Mouse (Mus musculus): Measurements from ENCODE around the gene Hamp.

DNA sequence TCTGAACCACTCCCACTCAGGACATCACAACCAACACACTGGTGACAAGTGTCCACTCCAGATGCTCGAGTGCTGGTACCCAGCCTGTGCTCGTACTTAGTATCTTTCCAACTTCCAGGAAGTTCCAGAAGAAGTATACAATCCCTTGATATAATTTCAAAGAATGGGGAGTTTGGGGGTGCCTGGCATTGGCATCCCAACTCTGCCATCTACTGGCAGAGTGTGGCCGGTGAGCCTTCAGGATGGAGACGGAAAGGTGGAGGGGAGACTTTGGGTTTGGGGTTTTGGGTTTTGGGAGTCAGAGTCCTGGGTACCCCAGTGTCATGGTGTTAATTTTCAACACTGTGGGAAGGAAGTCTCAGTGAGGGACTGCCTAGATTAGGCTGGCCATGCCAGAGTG is 39.8 kb downstream of the Hamp start:
- TF ChIP-seq CTCF (IDR thresholded peaks at IDR 0.05; ENCODE audit: extremely low read depth, insufficient read length, insufficient replicate concordance, low read depth, low read length), result peak; percentile 47; the same call in 1 of the 2 replicates
- TF ChIP-seq POLR2A (IDR thresholded peaks at IDR 0.05; ENCODE audit: low read depth, low read length), result no peak

Data from small intestine, adult 2 months (tissue).